Mouse (Mus musculus) hindbrain, embryonic 14.5 days (tissue): ENCODE measurements at regions not wholly inside any gene's neighbourhood (a gene's known extent, or its start where the extent isn't known, plus 50 kb on each side); places are given as distances from the start of the nearest gene placed in this dataset.

Experiments
- ATAC-seq: fragments of 200-750 bp; cut with Nextera tagmentation; 2 replicates; pipeline ENCODE4 v1.8.0; 2017; ENCODE audit warnings: moderate number of reproducible peaks, mild to moderate bottlenecking, moderate TSS enrichment, moderate library complexity; ENCODE audit not compliant: low FRiP score
- DNase-seq: peaks from one replicate; pipeline ENCODE4 v3.0.0-alpha.2; 2015; ENCODE audit warnings: low spot score
- H3K27ac ChIP-seq: fragments of 300-500 bp; sonication (generic); 2 replicates; pipeline ENCODE4 v1.5.1; 2014; ENCODE audit warnings: mild to moderate bottlenecking, moderate library complexity
- H3K27me3 ChIP-seq: fragments of 300-500 bp; sonication (generic); 2 replicates; pipeline ENCODE4 v1.6.1; 2014; ENCODE audit warnings: mild to moderate bottlenecking, low read length, mixed read lengths; ENCODE audit not compliant: control insufficient read depth, insufficient read depth
- H3K36me3 ChIP-seq: fragments of 300-500 bp; sonication (generic); replicated peaks from 2 replicates; pipeline ENCODE4 v1.6.1; 2014; ENCODE audit not compliant: control insufficient read depth, insufficient read depth
- H3K4me1 ChIP-seq: fragments of 300-500 bp; sonication (generic); replicated peaks from 2 replicates; pipeline ENCODE4 v1.6.1; 2014; ENCODE audit warnings: antibody characterized with exemption, low read length, mixed read lengths; ENCODE audit not compliant: control insufficient read depth, insufficient read depth
- H3K4me2 ChIP-seq: fragments of 300-500 bp; sonication (generic); replicated peaks from 2 replicates; pipeline ENCODE4 v1.6.1; 2014; ENCODE audit warnings: mild to moderate bottlenecking, moderate library complexity
- H3K4me3 ChIP-seq: fragments of 300-500 bp; sonication (generic); replicated peaks from 2 replicates; pipeline ENCODE4 v1.5.1; 2014; ENCODE audit warnings: mild to moderate bottlenecking, low read length
- H3K9ac ChIP-seq: fragments of 300-500 bp; sonication (generic); 2 replicates; pipeline ENCODE4 v1.6.1; 2014
- H3K9me3 ChIP-seq: fragments of 300-500 bp; sonication (generic); 2 replicates; pipeline ENCODE4 v1.6.1; 2016; ENCODE audit warnings: low read length; ENCODE audit not compliant: control insufficient read depth
- WGBS: fragments of 180-500 bp; shearing (Covaris S2); extraction: QIAGEN DNeasy Blood & Tissue Kit; methylation state at CpG from one replicate; pipeline ENCODE4 v1.1.7; 2014; 5-methylcytosine and 5-hydroxymethylcytosine counted together

DNA sequence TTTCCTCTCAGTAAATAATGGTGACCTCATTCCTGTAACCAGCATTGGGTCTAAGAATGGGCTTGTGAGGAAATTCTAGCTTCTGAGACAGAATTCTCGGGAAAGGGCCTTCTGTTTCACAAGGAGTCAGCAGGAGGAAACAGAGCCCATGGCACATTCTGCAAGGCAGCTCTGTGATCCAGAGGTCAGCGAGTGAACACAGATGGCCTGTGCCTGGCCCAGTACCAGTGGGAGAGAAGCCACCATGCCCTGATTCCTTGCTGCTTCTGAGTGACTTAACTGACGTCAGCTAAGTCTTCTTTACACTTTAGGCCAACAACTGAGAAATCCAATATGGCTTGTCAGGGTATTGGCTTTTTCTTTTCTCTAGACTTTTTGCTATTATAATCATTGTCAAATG is 342.5 kb upstream of the Tmc3 start:
- DNase-seq: no peak
- Histone ChIP-seq H3K36me3 (no peaks in the 10 kb centered on the region), H3K9ac (no peak overlapping the region), H3K9me3 (no peaks in the 10 kb centered on the region), H3K27me3 (no peaks in the 10 kb centered on the region), H3K27ac (no peak overlapping the region), H3K4me3 (no peak overlapping the region), H3K4me2 (no peak overlapping the region), H3K4me1 (no peaks in the 10 kb centered on the region)
- no peak for ATAC-seq
- WGBS: 65% methylated on average over 3 of the region's 3 CpGs

GRCm38 (mm10) chr7:83245867-83246266 is 338.9 kb upstream of the Tmc3 start:
- Histone ChIP-seq H3K4me2 (no peak overlapping the region), H3K4me1 (no peaks in the 10 kb centered on the region), H3K9me3 (no peaks in the 10 kb centered on the region), H3K9ac (no peak overlapping the region), H3K27me3 (no peaks in the 10 kb centered on the region), H3K36me3 (no peaks in the 10 kb centered on the region), H3K27ac (no peak overlapping the region), H3K4me3 (no peak overlapping the region)
- ATAC-seq (no peak), DNase-seq (no peak)
- WGBS: 73% methylated on average over 2 of the region's 2 CpGs

GRCm38 (mm10) chr7:83251995-83252563 is 332.6 kb upstream of the Tmc3 start:
- no peak overlapping the region for H3K4me3 ChIP-seq
- ATAC-seq (no peak), DNase-seq (no peak)
- 91% methylated on average over 8 of the region's 8 CpGs for WGBS
- H3K36me3 ChIP-seq: no peaks in the 10 kb centered on the region
- H3K4me2 ChIP-seq: no peak overlapping the region
- H3K9ac ChIP-seq: no peak overlapping the region
- H3K9me3 ChIP-seq: no peaks in the 10 kb centered on the region
- H3K27ac ChIP-seq: no peak overlapping the region
- H3K27me3 ChIP-seq: no peaks in the 10 kb centered on the region
- no peaks in the 10 kb centered on the region for H3K4me1 ChIP-seq

DNA sequence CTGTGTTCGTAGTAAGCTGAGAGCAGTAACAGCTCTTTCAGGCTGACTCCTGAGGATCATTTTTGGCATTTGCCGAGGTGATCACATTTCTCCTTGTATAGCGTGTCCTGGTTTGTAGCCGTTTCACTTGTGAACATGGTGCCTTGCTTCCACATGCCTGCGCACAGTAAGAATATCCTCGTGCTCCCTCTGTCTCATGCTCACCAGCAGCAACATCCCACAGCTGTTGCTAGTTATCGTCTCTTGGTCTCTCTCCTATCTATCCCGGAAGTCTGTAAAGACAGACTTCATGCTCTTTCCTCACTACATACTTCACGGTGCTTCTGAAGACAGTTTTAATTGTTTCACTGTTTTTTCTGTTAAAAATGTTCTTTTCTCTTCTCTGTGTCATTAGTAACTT is 331.7 kb upstream of the Tmc3 start:
- Histone ChIP-seq H3K4me1 (no peaks in the 10 kb centered on the region), H3K36me3 (no peaks in the 10 kb centered on the region), H3K4me3 (no peak overlapping the region), H3K9me3 (no peaks in the 10 kb centered on the region), H3K4me2 (no peak overlapping the region), H3K9ac (no peak overlapping the region), H3K27ac (no peak overlapping the region), H3K27me3 (no peaks in the 10 kb centered on the region)
- DNase-seq (no peak), ATAC-seq (no peak)
- 89% methylated on average over 9 of the region's 9 CpGs for WGBS

- ATAC-seq (no peak), DNase-seq (no peak)
- Histone ChIP-seq H3K9me3 (no peaks in the 10 kb centered on the region), H3K36me3 (no peaks in the 10 kb centered on the region), H3K4me3 (no peak overlapping the region), H3K4me1 (no peaks in the 10 kb centered on the region), H3K9ac (no peak overlapping the region), H3K27me3 (no peaks in the 10 kb centered on the region), H3K4me2 (no peak overlapping the region), H3K27ac (no peak overlapping the region)
- WGBS: 93% methylated on average over 3 of the region's 3 CpGs
These were observed 331.3 kb upstream of the Tmc3 start for GRCm38 (mm10) chr7:83253432-83253831.

GRCm38 (mm10) chr7:83254411-83254810 is 330.3 kb upstream of the Tmc3 start:
- no peak overlapping the region for H3K27ac ChIP-seq
- WGBS: 96% methylated on average over 4 of the region's 4 CpGs
- no peaks in the 10 kb centered on the region for H3K4me1 ChIP-seq
- ATAC-seq (no peak), DNase-seq (no peak)
- no peak overlapping the region for H3K9ac ChIP-seq
- H3K36me3 ChIP-seq: no peaks in the 10 kb centered on the region
- no peaks in the 10 kb centered on the region for H3K27me3 ChIP-seq
- H3K4me2 ChIP-seq: no peak overlapping the region
- no peak overlapping the region for H3K4me3 ChIP-seq
- H3K9me3 ChIP-seq: no peaks in the 10 kb centered on the region

- Histone ChIP-seq H3K9ac (no peak overlapping the region), H3K36me3 (no peaks in the 10 kb centered on the region), H3K27me3 (no peaks in the 10 kb centered on the region), H3K27ac (no peak overlapping the region), H3K4me2 (no peak overlapping the region), H3K4me3 (no peak overlapping the region), H3K9me3 (no peaks in the 10 kb centered on the region), H3K4me1 (no peaks in the 10 kb centered on the region)
- DNase-seq (no peak), ATAC-seq (no peak)
- 79% methylated on average over 6 of the region's 6 CpGs for WGBS
These were observed 328.4 kb upstream of the Tmc3 start for GRCm38 (mm10) chr7:83256236-83256784.

DNA sequence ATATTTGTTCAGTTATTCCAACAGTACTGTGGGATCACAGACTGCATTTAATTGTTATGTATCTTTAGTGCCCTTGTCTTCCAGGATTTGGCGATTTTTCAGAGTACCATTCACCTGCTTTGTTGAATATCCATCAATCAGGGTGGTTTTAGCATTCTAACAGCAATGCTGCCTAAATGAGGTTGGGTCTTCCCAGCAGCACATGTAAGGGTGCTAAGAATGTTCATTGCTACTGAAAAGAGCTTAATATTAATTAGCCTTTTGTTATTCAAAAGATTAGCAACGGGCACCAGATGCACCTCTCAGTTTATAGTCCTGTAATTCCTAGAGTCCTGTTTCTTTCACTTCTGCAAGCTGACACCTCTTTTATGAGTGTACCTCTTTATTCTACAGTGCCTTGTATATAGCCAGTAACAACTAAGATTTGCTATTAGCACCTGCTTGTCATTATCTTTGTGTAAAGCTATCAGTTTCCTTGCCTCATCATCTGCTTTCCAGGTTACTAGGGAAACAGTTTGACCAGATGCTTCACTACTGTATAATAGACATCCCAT is 326.3 kb upstream of the Tmc3 start:
- no peak for DNase-seq
- Histone ChIP-seq H3K36me3 (no peaks in the 10 kb centered on the region), H3K9ac (no peak overlapping the region), H3K4me2 (no peak overlapping the region), H3K27me3 (no peaks in the 10 kb centered on the region), H3K4me1 (no peaks in the 10 kb centered on the region), H3K4me3 (no peak overlapping the region), H3K9me3 (no peaks in the 10 kb centered on the region), H3K27ac (no peak overlapping the region)
- ATAC-seq: no peak
- 50% methylated on average over 2 of the region's 2 CpGs for WGBS

DNA sequence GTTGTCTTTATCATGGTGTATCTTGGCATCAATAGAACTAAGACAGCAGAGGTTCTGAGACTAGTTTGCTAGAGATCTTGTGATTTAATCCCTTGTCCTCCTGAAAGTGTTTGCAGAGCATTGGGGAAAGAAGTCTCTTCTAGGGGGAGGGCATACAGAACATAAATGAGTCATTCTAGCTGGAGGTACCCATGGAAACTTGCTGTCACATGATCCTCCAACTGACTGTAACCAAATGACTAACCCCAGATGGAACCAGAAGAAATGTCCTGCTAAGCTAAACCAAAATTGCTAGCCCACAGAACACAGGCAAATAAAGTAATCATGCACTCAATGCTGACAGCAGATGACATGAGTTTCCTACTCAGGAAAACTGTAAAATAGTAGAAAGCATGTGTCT is 323.2 kb upstream of the Tmc3 start:
- Histone ChIP-seq H3K9me3 (no peaks in the 10 kb centered on the region), H3K4me2 (no peak overlapping the region), H3K4me1 (no peaks in the 10 kb centered on the region), H3K4me3 (no peak overlapping the region), H3K9ac (no peak overlapping the region), H3K36me3 (no peaks in the 10 kb centered on the region), H3K27ac (no peak overlapping the region), H3K27me3 (no peaks in the 10 kb centered on the region)
- no peak for ATAC-seq
- no peak for DNase-seq
